16 mouse cellular contexts compared by ENCODE assay signal in the genomic region with DNA sequence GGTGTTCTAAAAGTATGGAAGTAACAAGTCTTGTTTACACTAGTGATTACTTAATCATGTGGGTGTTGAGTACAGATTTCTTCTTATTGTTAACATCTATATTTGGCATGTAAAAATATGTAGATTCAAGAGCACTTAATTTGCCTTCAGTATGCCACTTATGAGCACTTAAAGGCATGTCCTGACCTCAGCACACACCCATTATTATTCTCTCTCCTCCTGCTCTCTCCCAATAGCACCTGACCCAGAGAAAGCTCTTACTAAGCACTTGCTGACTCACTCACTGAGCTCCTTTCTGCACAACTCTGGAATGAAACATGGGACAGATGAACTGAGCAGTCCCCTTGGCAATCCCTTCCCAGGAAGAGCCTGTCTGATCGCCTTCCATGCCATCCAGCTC.
"Had no signal": no experiment of that assay in that cellular context is flagged by ENCODE, and none has a peak within 500 bp of the region (broad histone marks: within the 10 kb centered on the region; RNA-seq: fewer than 3 reads in every experiment).

No protein-coding gene starts in this region.

- H3K4me1 ChIP-seq: stomach, embryonic 15.5 days had no signal

- H3K27me3 ChIP-seq: neural tube, embryonic 13.5 days; neural tube, embryonic 15.5 days; stomach, embryonic 15.5 days had no signal

- H3K9ac ChIP-seq: neural tube, embryonic 13.5 days; neural tube, embryonic 15.5 days; stomach, embryonic 15.5 days had no signal

- DNase-seq: retina, postnatal 1 day; right cerebral cortex, adult 18-20 months; right cerebral cortex, postnatal 14 days; right cerebral cortex, postnatal 25 days; right cerebral cortex, postnatal 4 days; spleen, adult 18-20 months; thymus, adult 18-20 months; thymus, adult 2 months; thymus, postnatal 14 days; thymus, postnatal 25 days; thymus, postnatal 36 days; thymus, postnatal 4 days had no signal

- H3K4me3 ChIP-seq: neural tube, embryonic 13.5 days; neural tube, embryonic 15.5 days; stomach, embryonic 15.5 days had no signal

- H3K4me2 ChIP-seq: neural tube, embryonic 13.5 days; neural tube, embryonic 15.5 days; stomach, embryonic 15.5 days had no signal

- H3K27ac ChIP-seq: neural tube, embryonic 13.5 days; neural tube, embryonic 15.5 days; stomach, embryonic 15.5 days; stomach, postnatal 0 days had no signal

- H3K9me3 ChIP-seq: neural tube, embryonic 13.5 days; neural tube, embryonic 15.5 days; stomach, embryonic 15.5 days had no signal

- H3K36me3 ChIP-seq: neural tube, embryonic 13.5 days; neural tube, embryonic 15.5 days; stomach, embryonic 15.5 days had no signal
